Mouse (Mus musculus) heart, adult 2 months (tissue): ENCODE measurements around the gene Aspm. TPM values are rescaled to one million over a fixed set of nuclear protein-coding genes. Genes with fewer than 3 reads are reported as not detected.

Source experiments
- DNase-seq, 2 experiments: peaks; one replicate each; pipeline ENCODE4 v3.0.0; 2021
- H3K27ac ChIP-seq: fragments of 200-600 bp; 2 replicates; pipeline ENCODE4 v1.8.1; 2022
- H3K27me3 ChIP-seq: fragments of 200-500 bp; 2 replicates; pipeline ENCODE4 v1.6.1; 2012; ENCODE audit warnings: mild to moderate bottlenecking, low read length, inconsistent platforms, mixed read lengths; ENCODE audit not compliant: control insufficient read depth, insufficient read depth
- H3K36me3 ChIP-seq: fragments of 200-500 bp; 2 replicates; pipeline ENCODE4 v1.6.1; 2012; ENCODE audit warnings: low read length, inconsistent platforms; ENCODE audit not compliant: control insufficient read depth, insufficient read depth
- H3K4me1 ChIP-seq: fragments of 200-500 bp; 2 replicates; pipeline ENCODE4 v1.6.1; 2011; ENCODE audit warnings: low read length; ENCODE audit not compliant: control insufficient read depth, insufficient read depth
- H3K4me3 ChIP-seq: fragments of 200-600 bp; 2 replicates; pipeline ENCODE4 v1.8.1; 2022
- H3K79me2 ChIP-seq: fragments of 200-500 bp; replicated peaks from 2 replicates; pipeline ENCODE4 v1.6.1; 2012; ENCODE audit warnings: mild to moderate bottlenecking, inconsistent platforms, low read length, moderate library complexity, mixed read lengths; ENCODE audit not compliant: control insufficient read depth, insufficient read depth
- H3K9ac ChIP-seq: fragments of 200-500 bp; 2 replicates; pipeline ENCODE4 v1.6.1; 2012; ENCODE audit warnings: low read depth, mild to moderate bottlenecking, control low read depth, inconsistent platforms, low read length, mixed read lengths
- CTCF ChIP-seq: fragments of 200-600 bp; IDR thresholded peaks from 2 replicates; pipeline ENCODE4 v1.8.1; 2022; ENCODE audit warnings: antibody characterized with exemption, mild to moderate bottlenecking, moderate library complexity
- EP300 ChIP-seq: fragments of 200-500 bp; IDR thresholded peaks from 2 replicates; pipeline ENCODE4 v1.6.1; 2011; ENCODE audit warnings: low read depth, low read length, control low read depth; ENCODE audit not compliant: insufficient read depth
- POLR2A ChIP-seq: fragments of 200-500 bp; IDR thresholded peaks from 2 replicates; pipeline ENCODE4 v1.6.1; 2011; ENCODE audit warnings: mild to moderate bottlenecking, low read depth, low read length, control low read depth; ENCODE audit not compliant: insufficient read depth
- WGBS: fragments of 180-500 bp; shearing (Covaris S2); methylation state at CpG from one replicate; pipeline ENCODE4 v1.1.7; 2018; 5-methylcytosine and 5-hydroxymethylcytosine counted together
- intact Hi-C: fragments of 180-260 bp; cut with DNase I; formaldehyde crosslinking; loops from one replicate; pipeline ENCODE4 v1.15.1; 2025
- polyA plus RNA-seq: library from polyadenylated mRNA; depleted of rRNA; stranded (reverse); fragments of >200 nt; gene quantifications from 2 replicates; pipeline ENCODE4 v1.2.3, GENCODE M21; 2012; rRNA removed
- total RNA-seq, 2 experiments: library from RNA; stranded (reverse); gene quantifications; 2 replicates each; pipeline ENCODE4 v1.2.3; 2021

Aspm gene
- total and polyA plus RNA-seq, 3 experiments = 0.08 to 0.29 (median 0.25) TPM

- no peak overlapping the region for H3K27ac ChIP-seq
- no peaks in the 10 kb centered on the region; the same call in 1 of the 2 replicates for H3K4me1 ChIP-seq
- no peaks in the 10 kb centered on the region for H3K36me3 ChIP-seq
- no peak for TF ChIP-seq POLR2A
- no peak for TF ChIP-seq CTCF
- TF ChIP-seq EP300 = no peak
- no peak overlapping the region for H3K4me3 ChIP-seq
- DNase-seq = no peak
- H3K79me2 ChIP-seq = no peaks in the 10 kb centered on the region
- WGBS = 96% methylated on average over 3 of the region's 3 CpGs
- H3K9ac ChIP-seq = no peak overlapping the region
- intact Hi-C loops = no loop called here
- no peaks in the 10 kb centered on the region for H3K27me3 ChIP-seq
Measured at GRCm38 (mm10) chr1:139494630-139495029, 40.1 kb downstream of the Aspm start.

GRCm38 (mm10) chr1:139495408-139495807 lies 40.8 kb downstream of the Aspm start:
- intact Hi-C loops = no loop called here
- no peak overlapping the region for H3K9ac ChIP-seq
- H3K4me1 ChIP-seq = no peaks in the 10 kb centered on the region; the same call in 1 of the 2 replicates
- H3K4me3 ChIP-seq = no peak overlapping the region
- H3K36me3 ChIP-seq = no peaks in the 10 kb centered on the region
- TF ChIP-seq CTCF (no peak), POLR2A (no peak), EP300 (no peak)
- WGBS = 91% methylated on average over 2 of the region's 2 CpGs
- H3K79me2 ChIP-seq = no peaks in the 10 kb centered on the region
- no peak overlapping the region for H3K27ac ChIP-seq
- no peaks in the 10 kb centered on the region for H3K27me3 ChIP-seq
- DNase-seq = no peak

GRCm38 (mm10) chr1:139496212-139496611 lies 41.6 kb downstream of the Aspm start:
- intact Hi-C loops = no loop called here
- Histone ChIP-seq H3K27ac (no peak overlapping the region), H3K4me3 (no peak overlapping the region), H3K36me3 (no peaks in the 10 kb centered on the region), H3K27me3 (no peaks in the 10 kb centered on the region), H3K79me2 (no peaks in the 10 kb centered on the region), H3K4me1 (no peaks in the 10 kb centered on the region; the same call in 1 of the 2 replicates), H3K9ac (no peak overlapping the region)
- TF ChIP-seq CTCF = no peak
- TF ChIP-seq EP300 = no peak
- no peak for TF ChIP-seq POLR2A
- 62% methylated on average over 3 of the region's 3 CpGs for WGBS
- no peak for DNase-seq

GRCm38 (mm10) chr1:139499751-139500150 lies 45.2 kb downstream of the Aspm start:
- Histone ChIP-seq H3K36me3 (no peaks in the 10 kb centered on the region), H3K4me3 (no peak overlapping the region), H3K27ac (no peak overlapping the region), H3K9ac (no peak overlapping the region), H3K27me3 (no peaks in the 10 kb centered on the region), H3K4me1 (no peaks in the 10 kb centered on the region; the same call in 1 of the 2 replicates), H3K79me2 (no peaks in the 10 kb centered on the region)
- DNase-seq = no peak
- intact Hi-C loops = no loop called here
- no peak for TF ChIP-seq POLR2A
- no peak for TF ChIP-seq CTCF
- TF ChIP-seq EP300 = no peak

GRCm38 (mm10) chr1:139501258-139501752 lies 46.7 kb downstream of the Aspm start, which contains the start of gene F13b:
Gene F13b (plus strand): TSS chr1:139501702.
- no peaks in the 10 kb centered on the region for H3K79me2 ChIP-seq
- no peaks in the 10 kb centered on the region; the same call in 1 of the 2 replicates for H3K4me1 ChIP-seq
- H3K36me3 ChIP-seq = no peaks in the 10 kb centered on the region
- intact Hi-C loops = no loop called here
- H3K4me3 ChIP-seq = no peak within 1 kb of the TSS
- 82% methylated on average over 3 of the region's 3 CpGs for whole genome bisulfite sequencing
- H3K9ac ChIP-seq = no peak within 1 kb of the TSS
- no peak for TF ChIP-seq POLR2A
- no peak for TF ChIP-seq CTCF
- no peak for TF ChIP-seq EP300
- H3K27ac ChIP-seq = no peak within 1 kb of the TSS
- no peak for DNase-seq
- H3K27me3 ChIP-seq = no peaks in the 10 kb centered on the region

- Histone ChIP-seq H3K4me1 (no peaks in the 10 kb centered on the region), H3K9ac (no peak overlapping the region), H3K27me3 (no peaks in the 10 kb centered on the region), H3K4me3 (no peak overlapping the region), H3K36me3 (no peaks in the 10 kb centered on the region), H3K27ac (no peak overlapping the region), H3K79me2 (no peaks in the 10 kb centered on the region)
- TF ChIP-seq CTCF (no peak), EP300 (no peak), POLR2A (no peak)
- 85% methylated on average over 12 of the region's 12 CpGs for WGBS
- no peak for DNase-seq
- intact Hi-C loops = no loop called here
Measured at GRCm38 (mm10) chr1:139514556-139514955, 60.0 kb downstream of the Aspm start.

Other genes starting within 250 kb of the Aspm start
- gene Crb1, start 77.7 kb upstream of the Aspm start, total RNA-seq = 1 to 10 TPM in 1 of 2 experiments, under 1 TPM in 1; 0.41 to 1.4 TPM
- 0.10 and 0.79 TPM in 2 replicates for gene Crb1, start 77.7 kb upstream of the Aspm start, polyA plus RNA-seq
- 10 to 100 TPM; 20.5 to 23.4 TPM for gene Zbtb41, start 32.5 kb upstream of the Aspm start, total RNA-seq
- gene Zbtb41, start 32.5 kb upstream of the Aspm start, polyA plus RNA-seq = 2.9 and 8.5 TPM in 2 replicates
- gene F13b, start 46.9 kb downstream of the Aspm start, total RNA-seq = not detected
- gene F13b, start 46.9 kb downstream of the Aspm start, polyA plus RNA-seq = not detected in 2 replicates
- not detected for gene Cfhr1, start 105.5 kb downstream of the Aspm start, total RNA-seq
- not detected in 2 replicates for gene Cfhr1, start 105.5 kb downstream of the Aspm start, polyA plus RNA-seq